Mouse (Mus musculus): ENCODE data around the gene Zbtb24.

GRCm38 (mm10) chr10:41514921-41515320 lies 64.7 kb downstream of the Zbtb24 start:
- no peak for TF ChIP-seq POLR2A (IDR thresholded peaks at IDR 0.05; ENCODE audit: low read depth, low read length)
- no peak for TF ChIP-seq CTCF (IDR thresholded peaks at IDR 0.05; ENCODE audit: borderline replicate concordance, insufficient read depth, low read length)

Data from embryonic fibroblast, embryonic 13.5 days (primary cell).